Mouse (Mus musculus) hindlimb bud, embryonic 11.5 days (tissue): ENCODE data around the gene Sparcl1.

Source experiments
- DNase-seq: peaks from one replicate; pipeline ENCODE4 v3.0.0-alpha.2; 2012; ENCODE audit warnings: low read depth, low spot score; ENCODE audit errors: extremely low spot score

Gene Sparcl1

DNA sequence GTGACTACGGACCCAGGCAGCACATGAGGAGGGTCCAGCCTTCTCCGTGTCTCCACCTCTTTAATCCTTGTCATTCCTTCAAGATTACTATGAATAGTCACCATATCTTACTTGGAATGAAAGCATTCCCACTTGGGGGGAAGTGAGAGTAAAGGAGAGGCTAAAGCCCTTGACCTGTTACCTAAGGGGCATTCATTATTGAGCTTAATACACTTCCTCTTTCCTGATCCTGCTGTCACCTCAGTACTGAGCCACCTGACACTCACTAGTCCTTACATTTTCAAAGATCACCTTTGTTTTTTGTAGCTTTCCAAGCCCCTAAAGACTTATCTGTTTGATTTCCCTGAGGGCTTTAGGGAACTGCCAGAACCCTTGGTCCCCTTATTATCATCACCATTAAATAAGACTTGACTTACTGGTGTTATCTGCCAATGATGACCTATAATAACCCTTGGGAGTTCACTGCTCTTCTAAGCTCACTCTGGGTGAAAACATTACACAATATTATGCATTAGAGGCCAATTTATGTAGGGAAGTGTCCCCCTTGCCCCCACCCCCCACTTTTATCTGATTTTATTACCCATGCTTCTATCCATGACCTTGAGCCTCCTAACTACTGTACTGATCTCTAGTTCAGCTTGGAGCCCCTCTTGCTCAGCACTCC lies 81.0 kb downstream of the Sparcl1 start:
- no peak for DNase-seq
